Mouse (Mus musculus) bone marrow macrophage, adult 2 months (primary cell): ENCODE results near the gene Mblac2.

Experiments used
- CTCF ChIP-seq: IDR thresholded peaks from 2 replicates; pipeline ENCODE4 v1.5.1; 2012; ENCODE audit warnings: low read depth, mild to moderate bottlenecking, low read length, moderate library complexity
- POLR2A ChIP-seq: IDR thresholded peaks from 2 replicates; pipeline ENCODE4 v1.6.1; 2012; ENCODE audit warnings: mild to moderate bottlenecking, low read depth, low read length, borderline replicate concordance

GRCm38 (mm10) chr13:81667713-81668112 is 43.4 kb upstream of the Mblac2 start:
- TF ChIP-seq POLR2A = no peak
- TF ChIP-seq CTCF = no peak
